Mouse (Mus musculus) heart, adult 11 months (tissue): ENCODE results near the gene Slc26a8.
"Not testable (repeated sequence)": the region's sequence is repeated elsewhere in the genome, so short reads cannot be mapped to it uniquely, and the experiment has no call there.

Experiments used
- DNase-seq: peaks from one replicate; pipeline ENCODE4 v3.0.0; 2022

Slc26a8 gene

GRCm38 (mm10) chr17:28689586-28690283 is at the start of gene Slc26a8:
TSS of gene Slc26a8 (minus strand) at chr17:28690233.
- no peak for DNase-seq

- no peak for DNase-seq
Observed at GRCm38 (mm10) chr17:28739244-28739643, 49.2 kb upstream of the Slc26a8 start.

- DNase-seq: peak; percentile 93
Observed at GRCm38 (mm10) chr17:28737973-28738372, 47.9 kb upstream of the Slc26a8 start.

GRCm38 (mm10) chr17:28736486-28736885 is 46.5 kb upstream of the Slc26a8 start:
- DNase-seq: peak; percentile 90

GRCm38 (mm10) chr17:28735317-28736105 is 45.5 kb upstream of the Slc26a8 start:
- no peak for DNase-seq

- not testable (repeated sequence) for DNase-seq
Observed at GRCm38 (mm10) chr17:28727511-28727910, 37.5 kb upstream of the Slc26a8 start.

- no peak for DNase-seq
Observed at GRCm38 (mm10) chr17:28725783-28726182, 35.8 kb upstream of the Slc26a8 start, which contains the start of gene AC170998.1. TSS of gene AC170998.1 (plus strand) at chr17:28726083.

GRCm38 (mm10) chr17:28717535-28717934 is 27.5 kb upstream of the Slc26a8 start:
- DNase-seq: no peak

GRCm38 (mm10) chr17:28715832-28716548 is 26.0 kb upstream of the Slc26a8 start:
- peak; percentile 93 for DNase-seq

GRCm38 (mm10) chr17:28714006-28714405 is 24.0 kb upstream of the Slc26a8 start:
- no peak for DNase-seq

- no peak for DNase-seq
Observed at GRCm38 (mm10) chr17:28712305-28712704, 22.3 kb upstream of the Slc26a8 start.

- DNase-seq: no peak
Observed at GRCm38 (mm10) chr17:28711237-28711636, 21.2 kb upstream of the Slc26a8 start.

GRCm38 (mm10) chr17:28710291-28710688 is 20.3 kb upstream of the Slc26a8 start:
- DNase-seq: no peak

GRCm38 (mm10) chr17:28709552-28710290 is 19.7 kb upstream of the Slc26a8 start:
- DNase-seq: peak; percentile 96

GRCm38 (mm10) chr17:28708989-28709388 is 19.0 kb upstream of the Slc26a8 start:
- peak; percentile 95 for DNase-seq

GRCm38 (mm10) chr17:28707816-28708215 is 17.8 kb upstream of the Slc26a8 start:
- DNase-seq: no peak

- no peak for DNase-seq
Observed at GRCm38 (mm10) chr17:28707136-28707627, 17.1 kb upstream of the Slc26a8 start.

- no peak for DNase-seq
Observed at GRCm38 (mm10) chr17:28706697-28707096, 16.7 kb upstream of the Slc26a8 start.

GRCm38 (mm10) chr17:28702646-28703045 is 12.6 kb upstream of the Slc26a8 start:
- peak; percentile 88 for DNase-seq

- DNase-seq: peak; percentile 92
Observed at GRCm38 (mm10) chr17:28701737-28702136, 11.7 kb upstream of the Slc26a8 start.

- peak; percentile 66 for DNase-seq
Observed at GRCm38 (mm10) chr17:28701171-28701570, 11.1 kb upstream of the Slc26a8 start.

GRCm38 (mm10) chr17:28699789-28700188 is 9.8 kb upstream of the Slc26a8 start:
- peak; percentile 70 for DNase-seq
